Mouse (Mus musculus) kidney, embryonic 15.5 days (tissue): ENCODE data around the gene Car9. TPM values are rescaled to one million over a fixed set of nuclear protein-coding genes. Genes with fewer than 3 reads are reported as not detected.
A peak's percentile ranks its signal among the peaks of the same experiment; 100 is the strongest.

Source experiments
- ATAC-seq: fragments of 200-750 bp; cut with Nextera tagmentation; replicated peaks from 2 replicates; pipeline ENCODE4 v1.8.0; 2017; ENCODE audit warnings: moderate TSS enrichment; ENCODE audit not compliant: low FRiP score
- H3K27ac ChIP-seq: fragments of 300-500 bp; sonication (generic); 2 replicates; pipeline ENCODE4 v1.5.1; 2015; ENCODE audit warnings: mild to moderate bottlenecking, inconsistent platforms
- H3K27me3 ChIP-seq: fragments of 300-500 bp; sonication (generic); 2 replicates; pipeline ENCODE4 v1.6.1; 2015; ENCODE audit warnings: inconsistent platforms
- H3K36me3 ChIP-seq: fragments of 300-500 bp; sonication (generic); 2 replicates; pipeline ENCODE4 v1.6.1; 2015; ENCODE audit warnings: inconsistent platforms
- H3K4me1 ChIP-seq: fragments of 300-500 bp; sonication (generic); 2 replicates; pipeline ENCODE4 v1.6.1; 2015; ENCODE audit warnings: inconsistent platforms
- H3K4me2 ChIP-seq: fragments of 300-500 bp; sonication (generic); 2 replicates; pipeline ENCODE4 v1.6.1; 2015; ENCODE audit warnings: moderate library complexity, mild to moderate bottlenecking, inconsistent platforms
- H3K4me3 ChIP-seq: fragments of 300-500 bp; sonication (generic); replicated peaks from 2 replicates; pipeline ENCODE4 v1.5.1; 2015; ENCODE audit warnings: mild to moderate bottlenecking, inconsistent platforms
- H3K9ac ChIP-seq: fragments of 300-500 bp; sonication (generic); 2 replicates; pipeline ENCODE4 v1.6.1; 2015; ENCODE audit warnings: mild to moderate bottlenecking, inconsistent platforms
- H3K9me3 ChIP-seq: fragments of 300-500 bp; sonication (generic); replicated peaks from 2 replicates; pipeline ENCODE4 v1.6.1; 2016; ENCODE audit warnings: inconsistent platforms
- WGBS: fragments of 180-500 bp; shearing (Covaris S2); methylation state at CpG from one replicate; pipeline ENCODE4 v1.1.7; 2015; ENCODE audit warnings: mixed read lengths; 5-methylcytosine and 5-hydroxymethylcytosine counted together
- polyA plus RNA-seq: library from polyadenylated mRNA; unstranded; fragments of >200 nt; fragmentation: Nextera tagmentation; extraction: Ambion mirVana; gene quantifications from 2 replicates; pipeline ENCODE4 v1.2.1, GENCODE M21; 2015

Gene Car9
- polyA plus RNA-seq, 1 experiment from 2014 or later = 2.1 TPM

DNA sequence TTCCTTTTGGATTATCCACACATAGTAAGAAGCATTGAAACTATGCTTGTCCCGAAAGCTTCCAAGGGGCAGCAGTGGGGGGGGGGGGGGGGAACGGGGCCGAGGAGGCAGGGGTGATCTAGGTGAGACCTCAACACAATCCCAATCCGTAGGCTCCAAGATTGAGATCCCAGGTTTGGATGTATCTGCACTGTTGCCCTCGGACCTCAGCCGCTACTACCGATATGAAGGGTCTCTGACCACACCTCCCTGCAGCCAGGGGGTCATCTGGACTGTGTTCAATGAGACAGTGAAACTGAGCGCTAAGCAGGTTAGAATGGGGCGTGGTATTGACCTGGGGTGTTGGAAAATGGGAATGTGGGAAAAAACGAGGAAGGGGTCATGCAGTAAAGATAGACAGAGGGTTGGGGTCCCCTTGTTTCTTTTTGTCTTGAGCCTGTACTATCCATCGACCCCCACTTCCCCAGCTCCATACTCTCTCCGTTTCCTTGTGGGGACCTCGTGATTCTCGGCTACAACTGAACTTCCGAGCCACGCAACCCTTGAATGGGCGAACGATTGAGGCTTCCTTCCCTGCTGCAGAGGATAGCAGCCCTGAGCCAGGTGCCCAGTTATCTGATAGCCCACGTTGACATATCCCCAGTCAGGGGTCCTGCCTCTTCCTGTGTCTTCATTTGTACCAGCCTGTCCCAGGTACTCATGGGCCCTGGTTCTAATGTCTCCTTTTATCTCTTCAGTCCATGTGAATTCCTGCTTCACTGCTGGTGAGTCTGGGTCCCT is 5.1 kb downstream of the Car9 start:
- WGBS = 77% methylated on average over 19 of the region's 19 CpGs
- peaks cover 8% of the 10 kb centered on the region; the same call in 1 of the 2 replicates for H3K27me3 ChIP-seq
- H3K4me1 ChIP-seq = peaks cover 19% of the 10 kb centered on the region
- no peak overlapping the region for H3K9ac ChIP-seq
- no peak overlapping the region for H3K4me3 ChIP-seq
- H3K27ac ChIP-seq = no peak overlapping the region
- no peak for ATAC-seq
- H3K36me3 ChIP-seq = peaks cover 11% of the 10 kb centered on the region
- H3K9me3 ChIP-seq = no peaks in the 10 kb centered on the region
- H3K4me2 ChIP-seq = no peak overlapping the region

DNA sequence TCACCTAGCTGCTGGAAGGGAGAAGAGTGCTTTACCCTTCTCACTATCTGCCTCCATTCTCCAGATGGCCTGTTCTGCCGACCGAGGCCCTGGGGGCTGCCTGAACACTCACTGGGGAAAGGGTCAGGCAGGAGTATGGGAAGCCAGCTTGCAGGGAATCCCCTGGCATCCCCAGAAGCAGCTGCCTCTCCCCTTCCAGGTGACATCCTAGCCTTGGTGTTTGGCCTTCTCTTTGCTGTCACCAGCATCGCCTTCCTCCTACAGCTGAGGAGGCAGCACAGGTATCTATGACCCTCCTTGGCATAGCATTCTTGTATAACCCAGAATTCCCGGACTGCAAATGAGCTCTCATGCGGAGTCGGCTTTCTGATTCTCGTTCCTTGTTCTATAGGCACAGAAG is 5.9 kb downstream of the Car9 start:
- Histone ChIP-seq H3K27ac (no peak overlapping the region), H3K9ac (no peak overlapping the region), H3K4me2 (no peak overlapping the region), H3K4me1 (peaks cover 19% of the 10 kb centered on the region), H3K9me3 (no peaks in the 10 kb centered on the region), H3K27me3 (0 out of 2 replicates have a peak, but pooled peaks cover 2% of the 10 kb centered on the region), H3K4me3 (no peak overlapping the region), H3K36me3 (peaks cover 19% of the 10 kb centered on the region)
- 54% methylated on average over 7 of the region's 7 CpGs for WGBS
- ATAC-seq = no peak

DNA sequence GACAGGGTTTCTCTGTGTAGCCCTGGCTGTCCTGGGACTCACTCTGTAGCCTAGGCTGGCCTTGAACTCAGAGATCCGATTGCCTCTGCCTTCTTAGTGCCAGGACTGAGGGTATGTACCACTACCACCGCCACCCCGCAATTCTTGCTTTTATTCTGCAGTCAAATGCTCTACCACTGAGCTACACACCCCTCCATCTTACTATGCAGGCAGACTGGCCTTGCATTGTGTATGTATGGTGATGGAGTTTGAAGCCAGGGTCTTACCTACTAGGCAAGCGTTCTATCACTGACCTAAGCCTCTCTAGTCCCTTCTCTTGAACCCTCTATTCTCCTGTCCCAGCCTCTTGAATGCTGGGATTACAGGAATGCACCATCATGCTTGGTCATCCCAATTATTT is 6.5 kb downstream of the Car9 start:
- WGBS = 85% methylated on average over 4 of the region's 4 CpGs
- no peak overlapping the region for H3K27ac ChIP-seq

DNA sequence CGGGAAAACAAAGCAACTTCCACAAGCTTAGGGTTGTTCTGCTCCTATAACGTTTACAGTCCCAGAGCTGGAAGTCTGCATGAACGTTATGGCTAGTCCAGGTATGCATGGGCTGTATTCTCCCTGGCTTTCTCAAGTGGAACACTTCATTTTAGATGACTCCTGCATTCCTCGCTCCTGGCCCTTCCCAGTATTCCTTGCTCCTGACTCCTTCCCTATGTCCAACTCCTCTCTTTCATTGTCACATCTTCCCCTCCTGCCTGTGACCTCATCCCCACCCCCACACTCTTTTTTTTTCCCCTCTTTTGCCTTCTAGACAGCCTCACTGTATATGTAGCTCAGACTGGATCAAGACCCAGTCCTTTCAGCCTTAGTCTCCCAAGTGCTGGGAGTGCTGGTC is 7.0 kb downstream of the Car9 start:
- Histone ChIP-seq H3K27ac (no peak overlapping the region), H3K27me3 (0 out of 2 replicates have a peak, but pooled peaks cover 1% of the 10 kb centered on the region), H3K36me3 (peaks cover 26% of the 10 kb centered on the region), H3K9ac (no peak overlapping the region), H3K4me1 (peaks cover 10% of the 10 kb centered on the region), H3K4me2 (no peak overlapping the region), H3K9me3 (no peaks in the 10 kb centered on the region), H3K4me3 (no peak overlapping the region)
- 68% methylated on average over 4 of the region's 4 CpGs for WGBS
- ATAC-seq = no peak

More for the DNA sequence above, 6.5 kb downstream of the Car9 start:
- peaks cover 12% of the 10 kb centered on the region for H3K4me1 ChIP-seq
- H3K9ac ChIP-seq = no peak overlapping the region
- H3K36me3 ChIP-seq = peaks cover 25% of the 10 kb centered on the region
- H3K9me3 ChIP-seq = no peaks in the 10 kb centered on the region
- no peak for ATAC-seq
- H3K27me3 ChIP-seq = no peaks in the 10 kb centered on the region
- H3K4me2 ChIP-seq = no peak overlapping the region
- no peak overlapping the region for H3K4me3 ChIP-seq

DNA sequence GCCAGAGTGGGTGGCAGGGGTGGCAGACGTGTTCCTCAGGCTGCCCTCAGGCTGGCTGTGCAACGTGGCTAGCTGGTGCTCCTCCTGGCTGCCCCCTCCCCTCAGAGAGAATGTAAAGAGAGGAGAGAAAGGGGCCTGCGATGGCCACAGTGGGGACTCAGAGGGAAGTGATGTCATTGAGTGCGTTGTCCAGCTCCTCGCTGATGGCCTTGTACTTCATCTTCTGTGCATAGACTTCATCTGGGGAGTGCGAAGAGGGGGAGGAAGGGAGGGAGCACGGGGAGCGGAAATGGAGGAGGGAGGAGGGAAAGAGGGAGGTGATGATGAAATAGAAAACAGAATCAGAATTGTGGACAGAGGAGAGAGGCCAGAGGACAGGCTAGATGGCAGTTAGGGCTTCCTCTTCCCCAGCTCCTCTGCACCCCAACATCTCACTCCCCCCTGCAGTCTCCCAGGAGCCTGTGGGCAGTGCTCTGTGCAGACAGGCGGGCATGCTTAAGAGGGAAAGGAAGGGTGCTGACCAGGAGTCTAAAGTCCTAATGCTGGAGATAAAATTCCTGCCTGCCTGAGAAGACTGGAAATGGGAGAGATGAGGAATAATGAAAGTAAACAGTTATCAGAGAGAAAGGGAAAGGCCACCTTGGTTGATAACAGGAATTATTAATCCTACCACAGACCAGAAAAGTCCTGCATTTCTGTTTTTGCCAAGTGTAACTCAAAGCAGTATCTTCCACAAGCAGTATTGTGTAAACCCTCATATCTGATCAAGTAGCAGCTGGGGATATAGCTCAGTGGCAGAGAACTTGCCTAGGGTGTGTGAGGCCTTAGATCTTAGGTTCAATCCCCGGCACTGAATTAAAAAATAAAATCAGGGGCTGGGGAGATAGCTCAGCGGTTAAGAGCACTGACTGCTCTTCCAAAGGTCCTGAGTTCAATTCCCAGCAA is 9.3 kb downstream of the Car9 start:
- no peak for ATAC-seq
- 70% methylated on average over 11 of the region's 11 CpGs for WGBS

DNA sequence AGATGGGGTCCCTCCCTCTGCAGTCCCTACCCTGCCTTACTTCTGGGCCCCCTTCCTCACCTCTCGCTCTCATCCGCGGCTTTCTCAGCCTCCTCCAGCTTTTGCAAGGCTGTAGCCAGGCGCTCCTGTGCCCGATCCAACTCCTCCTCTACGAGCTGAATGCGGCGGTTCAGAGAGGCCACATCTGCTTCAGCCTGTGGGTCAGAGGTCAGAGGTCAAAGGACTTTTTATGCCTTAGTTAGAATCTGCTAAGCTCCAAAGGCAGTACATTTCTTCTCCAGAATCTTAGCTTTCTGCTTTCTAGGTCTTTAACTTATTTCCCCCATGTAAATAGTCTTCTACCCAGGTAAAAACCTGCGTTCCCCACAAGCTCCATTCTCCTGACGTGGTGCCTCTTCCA is 12.8 kb downstream of the Car9 start:
- Histone ChIP-seq H3K27ac (no peak overlapping the region), H3K4me2 (peak overlapping the region; percentile 88), H3K9me3 (no peaks in the 10 kb centered on the region), H3K4me1 (peaks cover 60% of the 10 kb centered on the region), H3K36me3 (peaks cover 30% of the 10 kb centered on the region), H3K9ac (peak overlapping the region; percentile 19; the same call in 1 of the 2 replicates), H3K4me3 (peak overlapping the region; percentile 27), H3K27me3 (peaks cover 35% of the 10 kb centered on the region)
- no peak for ATAC-seq
- WGBS = 19% methylated on average over 10 of the region's 10 CpGs

More for the DNA sequence above, 9.3 kb downstream of the Car9 start:
- Histone ChIP-seq H3K9ac (no peak overlapping the region), H3K4me1 (peaks cover 25% of the 10 kb centered on the region), H3K27me3 (peaks cover 9% of the 10 kb centered on the region; the same call in 1 of the 2 replicates), H3K4me3 (no peak overlapping the region), H3K27ac (no peak overlapping the region), H3K36me3 (peaks cover 30% of the 10 kb centered on the region), H3K9me3 (no peaks in the 10 kb centered on the region), H3K4me2 (no peak overlapping the region)

DNA sequence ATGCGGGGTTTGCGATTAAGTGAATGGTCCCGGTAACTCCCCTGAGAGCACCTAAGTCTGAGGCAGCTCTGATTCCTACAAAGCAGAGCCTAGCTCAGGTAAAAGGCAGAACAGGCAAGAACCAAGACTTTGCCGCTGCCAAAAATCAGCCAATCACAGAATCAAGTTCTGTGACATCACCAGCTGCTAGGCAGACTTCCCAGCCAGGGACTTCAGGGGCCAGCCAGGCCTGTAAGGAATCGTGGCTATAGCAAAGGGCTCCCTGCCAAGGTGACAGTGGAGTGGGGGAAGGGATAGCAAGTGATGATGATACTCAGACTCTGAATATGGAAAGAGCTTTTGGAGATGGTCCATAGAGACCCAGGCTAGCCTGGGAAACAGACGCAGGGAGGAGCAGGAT is 13.2 kb downstream of the Car9 start:
- Histone ChIP-seq H3K36me3 (peaks cover 30% of the 10 kb centered on the region), H3K9me3 (no peaks in the 10 kb centered on the region), H3K4me3 (peak overlapping the region; percentile 27), H3K27me3 (peaks cover 39% of the 10 kb centered on the region), H3K4me2 (peak overlapping the region; percentile 88), H3K27ac (peak overlapping the region; percentile 83; the same call in 1 of the 2 replicates), H3K4me1 (peaks cover 62% of the 10 kb centered on the region), H3K9ac (peak overlapping the region; percentile 19; the same call in 1 of the 2 replicates)
- 11% methylated on average over 6 of the region's 6 CpGs for WGBS
- ATAC-seq = peak; percentile 26; the same call in 1 of the 2 replicates

DNA sequence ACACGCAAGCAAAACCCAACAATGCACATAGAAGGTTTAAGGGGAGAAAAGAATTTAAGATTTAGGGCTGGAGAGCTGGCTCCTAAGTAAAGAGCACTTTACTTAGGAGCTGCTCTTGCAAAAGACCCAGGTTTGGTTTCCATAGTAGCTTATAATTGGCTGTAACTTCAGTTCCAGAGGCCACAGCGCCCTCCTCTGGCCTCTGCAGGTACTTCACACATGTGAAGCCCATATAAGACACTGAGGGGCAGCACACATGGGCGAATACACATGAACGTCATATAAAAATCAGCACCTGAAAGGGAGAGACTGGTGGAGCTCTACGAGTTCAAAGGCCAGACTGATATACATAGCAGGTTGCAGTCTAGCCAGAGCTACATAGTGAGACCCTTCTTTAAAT is 21.1 kb downstream of the Car9 start:
- Histone ChIP-seq H3K9ac (no peak overlapping the region), H3K27me3 (peaks cover 30% of the 10 kb centered on the region), H3K27ac (no peak overlapping the region), H3K9me3 (no peaks in the 10 kb centered on the region), H3K36me3 (peaks cover 21% of the 10 kb centered on the region), H3K4me1 (peaks cover 24% of the 10 kb centered on the region), H3K4me2 (no peak overlapping the region), H3K4me3 (no peak overlapping the region)
- WGBS = 68% methylated on average over 5 of the region's 5 CpGs
- no peak for ATAC-seq

DNA sequence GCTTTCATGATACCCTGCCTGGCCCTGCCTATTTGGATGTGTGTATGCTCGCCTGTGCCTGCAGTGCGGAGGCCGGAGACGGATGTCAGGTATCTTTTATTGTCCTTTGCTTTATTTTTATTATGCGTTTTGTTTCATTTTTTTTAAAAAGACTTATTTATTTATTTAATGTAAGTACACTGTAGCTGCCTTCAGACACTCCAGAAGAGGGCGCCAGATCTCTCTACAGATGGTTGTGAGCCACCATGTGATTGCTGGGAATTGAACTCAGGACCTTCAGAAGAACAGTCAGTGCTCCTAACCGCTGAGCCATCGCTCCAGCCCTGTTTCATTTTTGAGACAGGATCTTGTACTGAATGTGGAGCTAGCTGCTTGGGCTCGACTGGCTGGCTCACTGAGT is 21.7 kb downstream of the Car9 start:
- Histone ChIP-seq H3K4me3 (no peak overlapping the region), H3K4me1 (peaks cover 18% of the 10 kb centered on the region), H3K9me3 (no peaks in the 10 kb centered on the region), H3K36me3 (peaks cover 27% of the 10 kb centered on the region), H3K27ac (no peak overlapping the region), H3K27me3 (peaks cover 24% of the 10 kb centered on the region), H3K9ac (no peak overlapping the region), H3K4me2 (no peak overlapping the region)
- WGBS = 85% methylated on average over 9 of the region's 9 CpGs
- no peak for ATAC-seq

DNA sequence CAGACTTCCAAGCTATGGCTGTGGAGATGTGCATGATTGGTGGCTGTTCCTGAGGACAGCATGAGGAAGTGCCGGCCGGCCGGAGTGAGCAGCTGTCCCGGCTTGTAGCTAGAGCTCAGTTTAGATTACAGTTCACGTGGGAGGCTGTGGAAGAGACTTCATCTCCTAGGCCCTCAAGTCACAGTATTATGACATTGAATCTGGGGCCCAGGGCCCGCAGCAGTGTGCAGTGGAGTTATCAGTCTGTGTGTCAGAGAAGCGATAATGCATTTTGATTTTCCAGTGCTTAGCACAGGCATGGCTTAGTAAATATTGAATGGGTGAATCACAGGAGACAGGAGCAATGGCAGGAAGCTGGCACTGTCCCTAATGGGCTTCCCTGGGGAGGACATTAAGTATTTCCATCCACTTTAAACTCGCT is 23.3 kb downstream of the Car9 start:
- 0 out of 2 replicates have a peak, but pooled peaks cover 5% of the 10 kb centered on the region for H3K4me1 ChIP-seq
- no peak overlapping the region for H3K4me3 ChIP-seq
- 40% methylated on average over 8 of the region's 8 CpGs for WGBS
- H3K27ac ChIP-seq = peak overlapping the region; percentile 54; the same call in 1 of the 2 replicates
- no peak for ATAC-seq
- peaks cover 13% of the 10 kb centered on the region; the same call in 1 of the 2 replicates for H3K27me3 ChIP-seq
- peaks cover 43% of the 10 kb centered on the region for H3K36me3 ChIP-seq
- no peak overlapping the region for H3K4me2 ChIP-seq
- H3K9ac ChIP-seq = no peak overlapping the region
- H3K9me3 ChIP-seq = no peaks in the 10 kb centered on the region

DNA sequence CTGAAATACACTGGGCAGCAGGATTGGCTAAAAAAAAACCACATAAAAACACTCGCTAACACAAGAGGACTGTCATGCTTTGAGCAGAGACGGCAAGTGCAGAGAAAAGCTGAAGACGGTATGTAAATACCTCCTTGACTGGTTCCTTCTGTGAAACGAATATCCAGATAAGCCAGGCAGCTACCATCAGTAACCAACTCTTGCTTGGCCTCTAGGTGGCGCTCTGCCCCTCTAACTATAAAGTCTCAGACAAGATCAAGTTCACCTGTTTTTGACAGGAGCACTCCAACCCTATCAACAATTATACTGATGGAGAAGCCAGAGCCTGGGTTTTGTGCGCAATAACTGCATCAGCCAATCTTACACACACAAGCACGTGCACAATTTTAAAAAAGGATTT is 23.8 kb downstream of the Car9 start:
- Histone ChIP-seq H3K9ac (no peak overlapping the region), H3K4me1 (0 out of 2 replicates have a peak, but pooled peaks cover 5% of the 10 kb centered on the region), H3K4me3 (no peak overlapping the region), H3K27me3 (peaks cover 8% of the 10 kb centered on the region; the same call in 1 of the 2 replicates), H3K9me3 (no peaks in the 10 kb centered on the region), H3K36me3 (peaks cover 48% of the 10 kb centered on the region), H3K27ac (peak overlapping the region; percentile 54; the same call in 1 of the 2 replicates), H3K4me2 (no peak overlapping the region)
- WGBS = 21% methylated on average over 7 of the region's 7 CpGs
- 0 out of 2 replicates have a peak, but pooled peaks have one; percentile 31 for ATAC-seq
